ENCODE assay signal across 18 mouse cellular contexts in the genomic region with DNA sequence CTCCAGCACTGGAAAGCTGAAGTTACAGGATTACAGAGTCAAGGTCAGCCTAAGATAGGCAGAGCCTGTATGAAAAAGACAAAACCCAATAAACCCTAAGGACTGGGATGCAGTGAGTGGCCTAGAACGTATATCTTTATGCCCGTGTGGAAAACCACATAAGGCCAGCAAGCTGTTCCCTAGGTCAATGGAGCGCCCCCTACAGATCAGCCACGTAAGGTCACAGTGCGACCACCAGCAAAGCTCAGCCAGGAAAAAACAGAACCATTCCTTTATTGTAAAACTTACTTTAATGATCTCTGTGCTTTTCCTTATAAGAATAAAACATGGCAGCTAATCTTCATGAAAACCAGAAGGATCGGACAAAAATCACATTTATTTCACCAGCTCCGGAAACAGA. TPM values are rescaled to one million over a fixed set of nuclear protein-coding genes. Genes with fewer than 3 reads are reported as not detected.
A peak's percentile ranks its signal among the peaks of the same experiment; 100 is the strongest.
DNase-seq lines count a peak whose midpoint lies in the region; TF ChIP-seq lines count a peak whose summit lies in the region.
"Had no signal": no experiment of that assay in that cellular context is flagged by ENCODE, and none has a peak within 500 bp of the region (broad histone marks: within the 10 kb centered on the region; RNA-seq: fewer than 3 reads in every experiment).

No protein-coding gene starts in this region.

- H3K79me2 ChIP-seq in MEL (ENCODE audit: control insufficient read depth, insufficient read depth, low read length, poor library complexity): no peaks in the 10 kb centered on the region

- TF ChIP-seq POLR2A in MEL (IDR thresholded peaks at IDR 0.05; ENCODE audit: control insufficient read depth in 1 of 2, insufficient read depth in 1 of 2, low read depth in 1 of 2, low read length in 2 of 2, poor library complexity in 1 of 2): no peak

- no peak for TF ChIP-seq RAD21 in MEL (IDR thresholded peaks at IDR 0.05; ENCODE audit: low read depth, low read length)

- peak; percentile 57 for TF ChIP-seq CTCF in layer of hippocampus, adult 2 months (conservative IDR thresholded peaks at IDR 0.05)
- peak; percentile 53 for TF ChIP-seq CTCF in E14TG2a.4 (conservative IDR thresholded peaks at IDR 0.05; ENCODE audit: low read length)
- TF ChIP-seq CTCF in MEL (IDR thresholded peaks at IDR 0.05 in 2 of 3, conservative IDR thresholded peaks at IDR 0.05 in 1 of 3; ENCODE audit: control insufficient read depth in 1 of 3, insufficient read depth in 1 of 3, low read depth in 2 of 3, low read length in 3 of 3, poor library complexity in 1 of 3, severe bottlenecking in 1 of 3): peak; percentile 7 to 21 (median 13); a peak in 2 of 6 replicates

- H3K27me3 ChIP-seq in E14TG2a.4 (ENCODE audit: insufficient read depth, low read length) (no peaks in the 10 kb centered on the region), MEL (ENCODE audit: control insufficient read depth in 1 of 2, insufficient read depth in 2 of 2, low read length in 2 of 2) (no peaks in the 10 kb centered on the region)
- H3K27me3 ChIP-seq: heart, embryonic 15.5 days; limb, embryonic 12.5 days; midbrain, embryonic 12.5 days; neural tube, embryonic 13.5 days had no signal

- no peak overlapping the region for H3K9ac ChIP-seq in MEL (ENCODE audit: control insufficient read depth, low read depth, low read length, poor library complexity, severe bottlenecking)
- H3K9ac ChIP-seq: heart, embryonic 15.5 days; limb, embryonic 12.5 days; midbrain, embryonic 12.5 days; neural tube, embryonic 13.5 days had no signal

- H3K9me3 ChIP-seq in E14TG2a.4 (ENCODE audit: low read length): peaks cover 5% of the 10 kb centered on the region; the same call in 1 of the 2 replicates
- no peaks in the 10 kb centered on the region for H3K9me3 ChIP-seq in MEL (replicated peaks; ENCODE audit: insufficient read depth, low read length)
- H3K9me3 ChIP-seq: forebrain, embryonic 10.5 days; heart, embryonic 15.5 days; limb, embryonic 12.5 days; midbrain, embryonic 12.5 days; neural tube, embryonic 13.5 days had no signal

- intact Hi-C loops in gastrocnemius, postnatal 14 days (cut with DNase I; ENCODE audit: low total_unique reads): no loop called here

- no peak overlapping the region for H3K27ac ChIP-seq in layer of hippocampus, adult 2 months
- no peak overlapping the region for H3K27ac ChIP-seq in MEL (ENCODE audit: control insufficient read depth, low read depth, low read length)
- H3K27ac ChIP-seq: forebrain, embryonic 10.5 days; heart, embryonic 15.5 days; limb, embryonic 12.5 days; midbrain, embryonic 12.5 days; neural tube, embryonic 13.5 days had no signal

- H3K4me3 ChIP-seq in layer of hippocampus, adult 2 months: no peak overlapping the region
- H3K4me3 ChIP-seq in E14TG2a.4 (replicated peaks; ENCODE audit: low read length): no peak overlapping the region
- no peak overlapping the region for H3K4me3 ChIP-seq in MEL (ENCODE audit: control insufficient read depth in 1 of 2, insufficient read depth in 1 of 2, low read depth in 2 of 2, low read length in 2 of 2)
- H3K4me3 ChIP-seq: forebrain, embryonic 10.5 days; heart, embryonic 15.5 days; limb, embryonic 12.5 days; midbrain, embryonic 12.5 days; neural tube, embryonic 13.5 days had no signal

- H3K4me1 ChIP-seq in E14TG2a.4 (replicated peaks; ENCODE audit: low read depth, low read length): peaks cover 3% of the 10 kb centered on the region
- no peaks in the 10 kb centered on the region for H3K4me1 ChIP-seq in MEL (ENCODE audit: control insufficient read depth in 1 of 2, insufficient read depth in 2 of 2, low read length in 2 of 2)
- H3K4me1 ChIP-seq: forebrain, embryonic 10.5 days; heart, embryonic 15.5 days; limb, embryonic 12.5 days; midbrain, embryonic 12.5 days; neural tube, embryonic 13.5 days had no signal

- peak; percentile 26 to 30 for DNase-seq in cerebellum, postnatal 10 days
- DNase-seq in cerebellum, adult 9-11 months: no peak
- DNase-seq in layer of hippocampus, adult 2 months (ENCODE audit: low spot score in 2 of 2): no peak
- DNase-seq in layer of hippocampus, adult 8-10 months (ENCODE audit: low spot score in 2 of 2): no peak
- DNase-seq in MEL (ENCODE audit: low read depth, low spot score): no peak
- DNase-seq in gastrocnemius, postnatal 14 days: no peak
- no peak for DNase-seq in lung, postnatal 4 days
- DNase-seq: adrenal gland, postnatal 25 days; B cell, adult 2 months; kidney, adult 9 months; kidney, postnatal 36 days had no signal

- H3K36me3 ChIP-seq in E14TG2a.4 (ENCODE audit: insufficient read depth, low read length): peaks cover 74% of the 10 kb centered on the region
- no peaks in the 10 kb centered on the region; a peak in 1 of 4 replicates for H3K36me3 ChIP-seq in MEL (ENCODE audit: control insufficient read depth in 1 of 2, insufficient read depth in 2 of 2, low read length in 2 of 2)

- TF ChIP-seq EP300 in MEL (IDR thresholded peaks at IDR 0.05; ENCODE audit: low read depth in 1 of 2, low read length in 2 of 2): no peak

TF ChIP-seq in MEL, 35 proteins besides CTCF, POLR2A, EP300 and RAD21:
- no peak for TF ChIP-seq ETS1 (IDR thresholded peaks at IDR 0.05; ENCODE audit: low read depth, low read length)
- no peak for TF ChIP-seq ZC3H11A (IDR thresholded peaks at IDR 0.05; ENCODE audit: low read depth, low read length)
- no peak for TF ChIP-seq JUND (IDR thresholded peaks at IDR 0.05; ENCODE audit: low read depth, low read length)
- no peak for TF ChIP-seq TCF12 (IDR thresholded peaks at IDR 0.05; ENCODE audit: low read depth, low read length)
- TF ChIP-seq UBTF (IDR thresholded peaks at IDR 0.05; ENCODE audit: borderline replicate concordance, insufficient read depth, low read depth, low read length): no peak
- no peak for TF ChIP-seq ELF1 (IDR thresholded peaks at IDR 0.05; ENCODE audit: low read depth, low read length)
- TF ChIP-seq HCFC1 (IDR thresholded peaks at IDR 0.05; ENCODE audit: low read depth, low read length): no peak
- no peak for TF ChIP-seq NRF1 (IDR thresholded peaks at IDR 0.05; ENCODE audit: insufficient read depth, low read depth, low read length, poor library complexity, severe bottlenecking)
- TF ChIP-seq KAT2A (conservative IDR thresholded peaks at IDR 0.05; ENCODE audit: low read depth, low read length): no peak
- no peak for TF ChIP-seq POLR2AphosphoS5 (IDR thresholded peaks at IDR 0.05; ENCODE audit: borderline replicate concordance, low read depth, low read length)
- no peak for TF ChIP-seq ZKSCAN1 (IDR thresholded peaks at IDR 0.05; ENCODE audit: low read depth, low read length)
- no peak for TF ChIP-seq MYB (IDR thresholded peaks at IDR 0.05; ENCODE audit: low read depth, low read length)
TF ChIP-seq in MEL: peak in this region for 0.

RNA-seq across cellular contexts. Expression of a gene that starts 15.7 kb away (rescaled TPM):
- 10 to 100 TPM; 85.9 to 86.4 TPM for total RNA-seq in layer of hippocampus, adult 2 months (2021)
- total RNA-seq in layer of hippocampus, adult 8-10 months (2022): 100 to 1,000 TPM in 2 of 4 experiments, 10 to 100 TPM in 2; 70.7 to 134 (median 105) TPM
- total RNA-seq in MEL (2012; rRNA removed): 13.8 and 16.0 TPM in 2 replicates
- 10 to 100 TPM in 1 of 2 experiments, not detected in 1; 22.1 TPM for polyA plus RNA-seq in MEL (2012; ENCODE audit: insufficient read depth in 1 of 2, insufficient read length in 2 of 2, low read depth in 1 of 2, low replicate concordance in 2 of 2, missing spikeins in 1 of 2)
- total RNA-seq in gastrocnemius, postnatal 14 days (2021): 1 to 10 TPM; 2.7 to 7.0 TPM

RNA-seq across cellular contexts. Expression of a gene that starts 25.0 kb away (rescaled TPM):
- 1,000 to 10,000 TPM; 2,581 to 2,789 TPM for total RNA-seq in layer of hippocampus, adult 2 months (2021)
- total RNA-seq in layer of hippocampus, adult 8-10 months (2022): 1,000 to 10,000 TPM; 2,655 to 2,856 (median 2,753) TPM
- total RNA-seq in MEL (2012; rRNA removed): not detected in 2 replicates
- polyA plus RNA-seq in MEL (2012; ENCODE audit: insufficient read depth in 1 of 2, insufficient read length in 2 of 2, low read depth in 1 of 2, low replicate concordance in 2 of 2, missing spikeins in 1 of 2): not detected
- 100 to 1,000 TPM; 139 to 156 TPM for total RNA-seq in gastrocnemius, postnatal 14 days (2021)
- total RNA-seq: megakaryocyte progenitor cell, adult 5-6 weeks had no signal

Comparison
In these comparisons a context has a peak if more than half of its experiments do, and no peak if none do; other contexts are left out.
1. DNase-seq: peak in cerebellum, postnatal 10 days (2 of 2); none in cerebellum, adult 9-11 months (single experiment), layer of hippocampus, adult 2 months (0 of 2), layer of hippocampus, adult 8-10 months (0 of 2), MEL (single experiment), gastrocnemius, postnatal 14 days (single experiment) and lung, postnatal 4 days (0 of 2).
2. RNA of a gene that starts 25.0 kb away (total RNA-seq): 2,581 to 2,789 TPM in layer of hippocampus, adult 2 months, 2,655 to 2,856 TPM in layer of hippocampus, adult 8-10 months and 139 to 156 TPM in gastrocnemius, postnatal 14 days; not detected in MEL; every median in the first group is over 100 times any median in the second.
3. Peak in every context shown above with its lines, with median percentiles within 50 percentile points of each other: CTCF ChIP-seq.